Mouse (Mus musculus) heart, postnatal 10 days (tissue): ENCODE measurements at regions not wholly inside any gene's neighbourhood (a gene's known extent, or its start where the extent isn't known, plus 50 kb on each side); places are given as distances from the start of the nearest gene placed in this dataset.

Experiments
- DNase-seq, 2 experiments: peaks; one replicate each; pipeline ENCODE4 v3.0.0; 2021
- intact Hi-C: fragments of 180-260 bp; cut with DNase I; formaldehyde crosslinking; loops from one replicate; pipeline ENCODE4 v1.15.1; 2025

GRCm38 (mm10) chr2:117801946-117802600 is 309.6 kb upstream of the Thbs1 start:
- DNase-seq = no peak
- intact Hi-C loops = no loop called here

DNA sequence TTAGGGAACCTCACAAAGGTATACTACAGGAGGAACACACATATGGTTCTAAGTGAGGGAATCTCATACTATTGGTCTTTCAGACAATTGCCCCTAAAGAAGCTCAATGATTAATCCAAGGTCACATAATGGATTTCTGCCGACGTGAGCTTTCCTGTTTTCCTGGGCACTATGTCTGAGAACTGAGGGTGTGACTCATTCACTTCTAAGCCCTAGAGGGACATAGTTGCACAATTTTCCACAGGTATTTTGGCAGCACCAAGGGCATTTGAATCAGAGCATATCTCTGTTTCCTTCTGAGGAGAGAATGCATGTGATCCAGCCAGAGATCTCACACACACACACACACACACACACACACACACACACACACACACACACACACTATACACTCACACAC is 309.0 kb upstream of the Thbs1 start:
- DNase-seq = no peak
- intact Hi-C loops = no loop called here

DNA sequence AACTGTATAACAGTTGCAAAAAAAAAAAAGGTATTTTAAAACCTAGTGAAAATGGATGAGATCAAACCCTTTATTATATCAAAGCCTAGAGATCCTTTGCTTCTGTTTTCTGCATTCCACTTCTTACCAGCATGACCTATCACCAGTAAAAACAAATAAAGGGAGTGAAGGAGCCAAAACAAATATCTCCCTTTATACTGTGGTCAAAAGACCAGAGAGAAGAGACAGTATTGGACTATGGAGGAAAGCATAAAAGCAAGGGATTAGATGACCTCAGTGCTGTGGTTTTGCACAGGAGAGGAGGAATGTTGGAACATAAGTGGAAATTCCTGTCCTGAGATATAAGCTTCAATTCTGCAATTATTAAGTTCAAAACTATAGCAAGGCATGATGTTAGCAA is 307.0 kb upstream of the Thbs1 start:
- DNase-seq = no peak
- intact Hi-C loops = no loop called here

DNA sequence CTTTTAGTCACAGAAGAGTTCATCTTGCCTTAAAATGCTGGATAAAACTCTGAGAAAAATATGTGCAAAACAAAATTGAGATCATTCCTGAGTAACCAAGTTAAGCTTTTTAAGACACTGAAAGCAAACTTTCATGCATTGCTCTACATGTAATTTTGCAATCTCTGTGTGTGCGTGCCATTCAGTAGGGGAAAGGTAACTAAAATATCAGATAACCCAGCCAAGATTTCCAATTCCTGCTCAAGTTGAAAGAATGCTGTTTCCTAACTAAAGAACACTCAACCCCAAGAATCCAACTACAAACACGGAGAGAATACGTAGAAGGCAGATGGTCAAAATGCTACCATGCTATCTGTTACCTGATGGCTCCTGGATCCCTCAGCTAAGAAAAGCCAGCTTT is 304.6 kb upstream of the Thbs1 start:
- intact Hi-C loops = no loop called here
- DNase-seq = no peak

DNA sequence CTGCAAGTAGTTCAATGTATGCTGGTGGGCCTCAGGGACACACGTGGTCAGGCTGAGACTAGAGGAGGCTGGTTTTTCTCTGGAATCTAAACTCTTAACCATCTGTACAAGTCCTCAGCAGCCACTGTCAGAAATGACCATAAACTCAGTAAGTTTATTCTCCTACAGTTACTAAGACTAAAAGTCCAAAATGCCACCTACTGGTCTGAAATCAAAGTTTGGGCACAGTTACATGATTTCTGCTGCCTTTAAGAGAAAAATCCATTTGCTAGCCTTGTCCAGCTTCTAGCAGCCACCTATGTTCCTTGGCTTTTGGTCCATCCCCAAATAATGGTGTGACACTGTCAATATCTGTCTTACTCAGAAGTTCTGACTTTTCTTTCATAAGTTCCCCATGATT is 300.2 kb upstream of the Thbs1 start:
- intact Hi-C loops = loop anchor here (10.0 kb wide), 1 partner anchor 267 kb away; no protein-coding TSS in a partner anchor
- DNase-seq = no peak

DNA sequence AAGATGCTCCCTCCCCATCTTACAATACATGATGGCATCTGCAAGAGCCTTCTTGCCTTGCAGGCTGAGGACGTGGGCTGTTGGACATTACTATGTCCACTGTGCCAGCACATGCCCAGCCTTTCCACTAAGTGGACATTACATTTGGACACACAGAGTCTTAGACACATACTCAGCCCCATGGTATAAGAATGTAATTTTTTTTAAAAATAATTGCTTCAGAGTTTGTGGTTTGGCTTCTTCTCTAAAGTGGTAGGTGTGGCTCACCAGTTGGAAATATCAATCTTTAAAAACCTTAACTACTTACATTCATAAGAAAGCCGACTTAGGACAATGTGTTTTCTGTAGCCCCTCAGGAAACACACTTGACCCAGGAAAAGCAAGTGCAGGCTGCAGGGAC is 299.7 kb upstream of the Thbs1 start:
- no peak for DNase-seq
- intact Hi-C loops = loop anchor here (10.0 kb wide), 1 partner anchor 267 kb away; no protein-coding TSS in a partner anchor

GRCm38 (mm10) chr2:117819701-117820225 is 291.9 kb upstream of the Thbs1 start:
- intact Hi-C loops = loop anchor here (10.0 kb wide), 1 partner anchor 275 kb away; no protein-coding TSS in a partner anchor
- no peak for DNase-seq

- intact Hi-C loops = no loop called here
- no peak for DNase-seq
Measured at GRCm38 (mm10) chr2:117820708-117821107, 291.0 kb upstream of the Thbs1 start.

- no peak for DNase-seq
- intact Hi-C loops = no loop called here
Measured at GRCm38 (mm10) chr2:117825088-117825487, 286.6 kb upstream of the Thbs1 start.

DNA sequence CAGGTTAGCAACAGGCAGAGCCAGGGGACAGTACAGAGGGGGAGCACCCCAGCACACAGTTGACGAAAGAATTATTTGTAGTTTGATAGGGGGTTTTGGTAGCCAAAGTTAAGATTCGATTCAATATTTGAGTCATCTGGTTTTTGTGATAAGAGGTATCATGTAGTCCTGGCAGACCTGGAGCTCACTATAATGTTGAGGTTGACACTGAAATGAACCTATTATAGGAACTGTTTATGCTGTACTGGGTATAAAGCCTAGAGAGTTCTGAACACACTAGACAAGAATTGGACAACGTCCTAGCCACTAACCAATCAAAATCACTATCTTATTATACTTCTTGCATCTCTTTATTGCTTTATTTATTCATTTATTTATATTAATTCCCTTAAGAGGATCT is 284.4 kb upstream of the Thbs1 start:
- intact Hi-C loops = no loop called here
- no peak for DNase-seq

DNA sequence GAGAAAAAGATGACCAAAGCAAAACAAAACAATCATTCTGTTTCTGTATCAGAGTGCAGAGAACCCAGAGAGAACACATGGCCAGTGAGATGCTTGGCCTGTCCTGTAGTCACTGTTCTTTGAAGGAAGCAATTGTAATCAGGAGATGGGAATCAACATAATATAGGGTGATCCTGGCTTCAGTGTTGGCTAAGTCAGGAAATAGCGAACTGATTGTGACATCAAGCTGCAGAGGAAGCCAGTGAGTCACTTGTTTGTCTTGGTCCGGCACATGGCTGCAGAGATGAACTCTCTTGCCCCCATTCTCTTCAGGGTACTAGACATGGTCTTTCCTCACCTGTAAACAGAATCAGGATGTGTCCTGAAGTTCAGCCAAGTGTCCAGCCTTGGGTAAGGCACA is 273.3 kb upstream of the Thbs1 start:
- peak; percentile 33 to 39 for DNase-seq
- intact Hi-C loops = no loop called here

DNA sequence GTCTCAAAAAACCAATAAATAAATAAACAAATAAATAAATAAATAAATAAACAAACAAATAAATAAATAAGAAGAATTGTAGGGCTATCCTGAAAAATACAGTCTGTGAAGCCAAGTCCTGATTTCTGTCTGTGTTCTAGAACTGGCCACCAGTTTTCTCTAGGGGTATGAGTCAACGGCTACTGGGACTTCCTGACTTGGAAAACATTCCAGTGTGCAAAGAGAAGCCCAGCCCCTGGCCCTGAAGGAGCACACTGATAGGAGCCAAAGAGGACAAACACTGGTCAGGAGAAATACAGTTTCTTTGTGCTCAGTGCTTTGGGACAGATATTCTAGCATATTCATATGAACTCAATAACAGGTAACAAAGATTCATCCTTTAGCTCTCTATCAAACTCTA is 271.3 kb upstream of the Thbs1 start:
- DNase-seq = peak; percentile 69 to 76
- intact Hi-C loops = no loop called here

DNA sequence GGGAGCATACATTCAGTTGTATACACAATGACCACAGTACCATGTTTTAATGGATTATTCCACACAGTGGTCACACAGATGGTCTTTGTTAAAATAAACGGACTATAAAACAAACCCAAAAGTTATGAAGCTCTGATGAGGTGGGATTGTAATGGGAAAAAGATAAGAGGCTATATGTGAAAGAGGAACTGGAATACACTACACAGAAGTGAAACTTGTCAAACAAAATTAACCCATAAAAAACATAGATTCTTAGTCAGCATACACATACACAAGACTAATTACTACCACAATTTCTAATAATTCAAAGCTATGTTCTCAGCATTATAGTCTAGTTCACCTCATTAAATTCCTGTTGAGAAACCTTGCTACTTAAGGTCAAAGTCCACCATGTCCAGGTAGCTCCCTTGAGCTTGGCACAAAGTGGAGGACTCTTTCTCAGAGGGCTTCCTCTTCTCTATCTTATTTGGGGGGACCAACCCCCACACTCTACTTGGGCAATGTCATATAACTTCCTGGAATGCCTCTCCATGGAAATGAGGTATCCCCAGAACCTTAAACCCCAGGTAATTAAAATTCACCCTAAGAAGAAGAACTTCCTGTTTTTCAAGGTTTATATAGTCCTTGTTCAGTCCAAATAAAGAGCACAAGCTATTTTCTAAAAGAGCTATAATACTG is 269.2 kb upstream of the Thbs1 start:
- DNase-seq = no peak
- intact Hi-C loops = no loop called here

DNA sequence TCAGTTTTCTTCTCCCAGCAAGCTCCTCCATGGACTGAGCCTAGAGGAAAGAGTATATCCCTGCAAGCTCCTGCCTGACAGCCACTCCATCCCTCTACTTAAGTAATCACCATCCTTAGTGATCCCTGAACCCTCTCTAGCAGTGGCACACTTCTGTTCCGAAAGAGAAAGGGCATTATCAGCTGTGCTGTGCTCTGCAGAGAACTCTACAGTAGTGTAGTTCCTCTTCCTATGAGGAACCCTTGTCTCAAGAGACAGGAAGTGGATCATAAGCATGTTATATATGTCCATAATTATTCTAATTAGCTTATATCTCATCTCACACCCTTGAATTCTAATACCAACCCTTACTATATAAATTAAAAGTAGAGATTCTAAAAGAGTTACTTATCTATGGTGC is 259.2 kb upstream of the Thbs1 start:
- intact Hi-C loops = no loop called here
- DNase-seq = no peak

DNA sequence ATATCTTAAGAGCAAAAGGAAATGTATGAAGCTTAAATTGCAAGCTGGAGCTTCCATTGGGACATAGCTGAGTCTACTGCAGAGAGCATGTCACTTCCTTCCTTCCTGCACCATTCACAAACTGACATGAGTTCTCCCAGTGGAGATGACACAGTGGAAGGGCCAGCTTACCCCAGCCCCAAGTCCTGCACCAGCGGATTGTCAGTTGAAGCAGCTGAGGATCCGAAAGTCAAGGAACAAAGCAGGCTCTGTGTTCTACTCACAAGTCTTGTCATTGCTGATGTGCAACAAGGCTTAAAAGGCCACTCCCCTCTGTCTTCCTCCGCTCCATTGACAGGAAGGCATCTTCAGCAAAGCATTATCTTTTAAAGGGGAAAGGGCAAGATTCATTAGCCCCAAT is 249.4 kb upstream of the Thbs1 start:
- intact Hi-C loops = no loop called here
- no peak for DNase-seq

- no peak for DNase-seq
- intact Hi-C loops = no loop called here
Measured at GRCm38 (mm10) chr2:117865119-117865518, 246.6 kb upstream of the Thbs1 start.

DNA sequence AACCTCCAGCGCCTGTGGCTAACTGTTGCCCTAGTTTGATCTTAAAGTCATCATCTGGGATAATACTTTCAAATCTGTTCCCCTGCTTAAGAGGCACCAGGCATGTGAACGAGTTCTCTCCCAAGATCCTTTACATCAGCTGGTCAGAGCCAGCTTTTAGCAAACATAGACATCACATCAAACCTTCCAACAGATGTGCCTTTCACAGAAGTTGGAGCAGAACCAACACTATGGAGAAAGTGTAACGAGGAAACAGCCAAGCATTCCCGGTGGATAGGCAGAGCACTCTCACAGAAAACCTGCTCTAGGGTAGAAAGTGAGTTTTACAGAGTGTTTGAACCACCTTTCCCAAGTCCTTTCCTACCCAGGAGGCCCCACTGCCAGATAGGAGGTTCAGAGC is 244.7 kb upstream of the Thbs1 start:
- intact Hi-C loops = no loop called here

GRCm38 (mm10) chr2:117867409-117867808 is 244.3 kb upstream of the Thbs1 start:
- DNase-seq = peak in 1 of 2 experiments; percentile 19
- intact Hi-C loops = no loop called here

More for the DNA sequence above, 244.7 kb upstream of the Thbs1 start:
- peak; percentile 8 for DNase-seq

DNA sequence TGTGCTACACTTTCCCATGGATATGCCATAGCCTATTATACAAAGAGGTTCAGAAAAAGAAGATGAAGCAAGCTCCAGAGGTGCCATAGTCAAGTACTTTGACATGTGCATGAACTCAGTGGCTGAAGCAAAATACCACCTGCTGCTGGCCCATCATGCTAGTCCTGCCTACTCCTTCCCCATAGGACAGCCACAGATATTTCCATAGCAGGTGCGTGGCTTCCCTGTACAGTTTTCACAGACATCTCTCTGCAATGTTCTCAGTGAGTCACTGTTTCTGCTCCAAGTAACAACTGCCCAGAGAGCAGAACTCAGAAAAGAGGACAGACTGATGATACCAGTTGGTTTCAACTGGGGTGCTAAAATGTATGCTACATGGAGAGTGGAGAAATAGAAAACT is 242.8 kb upstream of the Thbs1 start:
- no peak for DNase-seq
- intact Hi-C loops = no loop called here

GRCm38 (mm10) chr2:117871507-117872282 is 240.0 kb upstream of the Thbs1 start:
- intact Hi-C loops = no loop called here
- DNase-seq = no peak

- DNase-seq = no peak
- intact Hi-C loops = no loop called here
Measured at GRCm38 (mm10) chr2:117877816-117878215, 233.9 kb upstream of the Thbs1 start.
